Mouse (Mus musculus) brain, embryonic 14.5 days (tissue): Measurements from ENCODE around the gene Jmjd7.

Source experiments
- CTCF ChIP-seq: fragments of 200-500 bp; IDR thresholded peaks from 2 replicates; pipeline ENCODE4 v1.5.1; 2012; ENCODE audit warnings: inconsistent platforms, mild to moderate bottlenecking, moderate library complexity, borderline replicate concordance; ENCODE audit not compliant: insufficient read depth, insufficient read length; ENCODE audit errors: extremely low read depth
- POLR2A ChIP-seq: fragments of 200-500 bp; IDR thresholded peaks from 2 replicates; pipeline ENCODE4 v1.6.1; 2012; ENCODE audit warnings: mild to moderate bottlenecking, inconsistent platforms, borderline replicate concordance; ENCODE audit not compliant: poor library complexity, insufficient read depth, insufficient read length, severe bottlenecking; ENCODE audit errors: extremely low read depth

GRCm38 (mm10) chr2:120026984-120027949, at the start of gene Jmjd7, which contains the start of gene Gm28042:
- no peak for TF ChIP-seq CTCF
- TF ChIP-seq POLR2A, result peak; percentile 78; the same call in 1 of the 2 replicates
